Mouse (Mus musculus) adrenal gland, adult 2 months (tissue): Measurements from ENCODE around the gene Zbtb38. TPM values are rescaled to one million over a fixed set of nuclear protein-coding genes. Genes with fewer than 3 reads are reported as not detected.

ENCODE experiments used
- DNase-seq: peaks from one replicate; pipeline ENCODE4 v3.0.0; 2021
- polyA plus RNA-seq: library from polyadenylated mRNA; depleted of rRNA; stranded (reverse); fragments of >200 nt; gene quantifications from 2 replicates; pipeline ENCODE4 v1.2.3, GENCODE M21; 2012; rRNA removed
- total RNA-seq, 2 experiments: library from RNA; stranded (reverse); gene quantifications; 2 replicates each; pipeline ENCODE4 v1.2.3; 2021

Zbtb38 gene
- total and polyA plus RNA-seq, 3 experiments = 17.4 to 73.9 (median 63.1) TPM

- DNase-seq = peak; percentile 22
Observed at GRCm38 (mm10) chr9:96638508-96638907, 114.1 kb downstream of the Zbtb38 start.

- DNase-seq = no peak
Observed at GRCm38 (mm10) chr9:96637157-96637548, 115.5 kb downstream of the Zbtb38 start.

GRCm38 (mm10) chr9:96636423-96637156 is 116.0 kb downstream of the Zbtb38 start:
- DNase-seq = no peak

- no peak for DNase-seq
Observed at GRCm38 (mm10) chr9:96635899-96636298, 116.7 kb downstream of the Zbtb38 start.

GRCm38 (mm10) chr9:96635176-96635575 is 117.5 kb downstream of the Zbtb38 start:
- no peak for DNase-seq

- DNase-seq = no peak
Observed at GRCm38 (mm10) chr9:96633771-96634170, 118.9 kb downstream of the Zbtb38 start.

Other genes starting within 250 kb of the Zbtb38 start
- gene Gm28729, start 227.6 kb downstream of the Zbtb38 start, total RNA-seq = under 1 TPM in 1 of 2 experiments, not detected in 1; 0.14 TPM
- not detected in 2 replicates for gene Gm28729, start 227.6 kb downstream of the Zbtb38 start, polyA plus RNA-seq
- gene Rasa2, start 121.2 kb downstream of the Zbtb38 start, total RNA-seq = 10 to 100 TPM; 11.2 to 12.5 TPM
- gene Rasa2, start 121.2 kb downstream of the Zbtb38 start, polyA plus RNA-seq = 0.62 and 0.63 TPM in 2 replicates
- gene Pxylp1, start 139.8 kb upstream of the Zbtb38 start, total RNA-seq = 10 to 100 TPM in 1 of 2 experiments, 1 to 10 TPM in 1; 5.6 to 13.0 TPM
- 2.7 and 2.9 TPM in 2 replicates for gene Pxylp1, start 139.8 kb upstream of the Zbtb38 start, polyA plus RNA-seq